In the genomic region with DNA sequence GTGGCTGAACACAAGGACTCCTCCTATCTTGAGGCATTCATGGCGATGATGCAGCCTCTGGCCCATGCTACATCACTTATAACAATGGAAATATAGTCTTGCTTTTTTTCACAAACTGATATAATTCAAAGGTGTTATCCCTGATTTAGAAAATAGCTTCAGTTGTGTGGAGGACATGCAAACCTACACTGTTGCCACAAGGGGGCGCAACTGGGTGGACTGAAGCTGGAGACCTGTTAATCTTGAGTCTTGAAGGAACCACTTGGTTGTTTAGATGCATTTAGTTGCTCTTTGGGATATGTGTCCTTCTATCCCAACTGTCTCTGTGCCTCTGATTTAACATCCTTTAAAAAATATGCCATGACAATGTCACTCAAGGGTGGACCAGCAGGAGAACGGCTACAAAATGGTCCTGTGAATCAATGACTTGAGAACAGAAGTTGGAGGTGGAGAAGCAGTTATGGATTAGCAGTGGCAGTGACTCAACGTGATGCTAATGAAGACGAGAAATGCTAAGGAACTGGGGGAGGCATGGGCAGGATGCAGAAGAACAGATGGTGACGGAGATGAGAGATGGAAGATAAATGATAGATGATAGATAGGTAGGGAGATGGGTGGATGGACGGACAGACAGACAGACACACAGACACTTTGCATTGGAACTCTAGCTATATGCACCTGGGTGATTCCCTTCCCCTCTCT, we compare ENCODE assay signal across 8 mouse cellular contexts. TPM values are rescaled to one million over a fixed set of nuclear protein-coding genes. Genes with fewer than 3 reads are reported as not detected.
DNase-seq lines count a peak whose midpoint lies in the region; ATAC-seq and TF ChIP-seq lines count a peak whose summit lies in the region.

No protein-coding gene starts in this region.

- no peak for TF ChIP-seq POLR2A in brain, embryonic 14.5 days (IDR thresholded peaks at IDR 0.05; ENCODE audit: borderline replicate concordance, extremely low read depth, insufficient read depth, insufficient read length, poor library complexity, severe bottlenecking)

- no peak overlapping the region for H3K9ac ChIP-seq in forebrain, postnatal 0 days
- no peak overlapping the region for H3K9ac ChIP-seq in forebrain, embryonic 14.5 days (ENCODE audit: low read length)
- H3K9ac ChIP-seq in midbrain, embryonic 14.5 days (replicated peaks; ENCODE audit: low read length), result no peak overlapping the region
- H3K9ac ChIP-seq in midbrain, embryonic 15.5 days, result no peak overlapping the region

- H3K36me3 ChIP-seq in forebrain, postnatal 0 days (ENCODE audit: insufficient read depth), result no peaks in the 10 kb centered on the region
- H3K36me3 ChIP-seq in forebrain, embryonic 14.5 days (ENCODE audit: control insufficient read depth, insufficient read depth, low read length), result no peaks in the 10 kb centered on the region
- H3K36me3 ChIP-seq in midbrain, embryonic 14.5 days (ENCODE audit: control insufficient read depth, insufficient read depth, low read length), result no peaks in the 10 kb centered on the region
- H3K36me3 ChIP-seq in midbrain, embryonic 15.5 days (replicated peaks), result no peaks in the 10 kb centered on the region

- no peaks in the 10 kb centered on the region for H3K4me1 ChIP-seq in forebrain, postnatal 0 days (ENCODE audit: insufficient read depth)
- H3K4me1 ChIP-seq in forebrain, embryonic 14.5 days (ENCODE audit: control insufficient read depth, insufficient read depth, low read length), result no peaks in the 10 kb centered on the region
- H3K4me1 ChIP-seq in midbrain, embryonic 14.5 days (ENCODE audit: control insufficient read depth, insufficient read depth, low read length), result no peaks in the 10 kb centered on the region
- no peaks in the 10 kb centered on the region for H3K4me1 ChIP-seq in midbrain, embryonic 15.5 days

- H3K27me3 ChIP-seq in forebrain, postnatal 0 days (ENCODE audit: insufficient read depth, low read length), result no peaks in the 10 kb centered on the region
- H3K27me3 ChIP-seq in forebrain, embryonic 14.5 days (replicated peaks; ENCODE audit: control insufficient read depth, insufficient read depth, low read length), result no peaks in the 10 kb centered on the region
- no peaks in the 10 kb centered on the region for H3K27me3 ChIP-seq in midbrain, embryonic 14.5 days (ENCODE audit: control insufficient read depth, insufficient read depth, low read length)
- H3K27me3 ChIP-seq in midbrain, embryonic 15.5 days (replicated peaks), result no peaks in the 10 kb centered on the region

- TF ChIP-seq CTCF in forebrain, postnatal 0 days (IDR thresholded peaks at IDR 0.05; ENCODE audit: low read depth), result peak; percentile 71
- peak; percentile 69; the same call in 1 of the 2 replicates for TF ChIP-seq CTCF in brain, embryonic 14.5 days (IDR thresholded peaks at IDR 0.05; ENCODE audit: borderline replicate concordance, extremely low read depth, insufficient read depth, insufficient read length)

- H3K27ac ChIP-seq in forebrain, postnatal 0 days (ENCODE audit: low read depth, low read length), result no peak overlapping the region
- no peak overlapping the region for H3K27ac ChIP-seq in forebrain, embryonic 14.5 days (ENCODE audit: low read depth, low read length)
- H3K27ac ChIP-seq in midbrain, embryonic 14.5 days (replicated peaks; ENCODE audit: low read depth, low read length), result no peak overlapping the region
- no peak overlapping the region for H3K27ac ChIP-seq in midbrain, embryonic 15.5 days

- H3K9me3 ChIP-seq in forebrain, postnatal 0 days (ENCODE audit: low read length), result no peaks in the 10 kb centered on the region
- H3K9me3 ChIP-seq in forebrain, embryonic 14.5 days (replicated peaks; ENCODE audit: control insufficient read depth, low read length), result no peaks in the 10 kb centered on the region
- H3K9me3 ChIP-seq in midbrain, embryonic 14.5 days (ENCODE audit: control insufficient read depth, low read length), result no peaks in the 10 kb centered on the region
- no peaks in the 10 kb centered on the region for H3K9me3 ChIP-seq in midbrain, embryonic 15.5 days

- DNase-seq in forebrain, postnatal 0 days, result no peak
- DNase-seq in forebrain, embryonic 14.5 days (ENCODE audit: low spot score), result no peak
- DNase-seq in midbrain, embryonic 14.5 days, result peak; percentile 20
- peak; percentile 37 for DNase-seq in brain, embryonic 14.5 days (ENCODE audit: low read depth)
- DNase-seq in lung, postnatal 14 days, result peak; percentile 61
- DNase-seq in neural tube, embryonic 10.5 days (ENCODE audit: extremely low spot score, low spot score), result no peak

- no peak for ATAC-seq in forebrain, postnatal 0 days
- ATAC-seq in forebrain, embryonic 14.5 days, result no peak
- ATAC-seq in midbrain, embryonic 14.5 days (ENCODE audit: low FRiP score, low TSS enrichment), result no peak
- no peak for ATAC-seq in midbrain, embryonic 15.5 days (replicated peaks)
- no peak for ATAC-seq in inflammation-experienced regulatory T-cells, adult 6 months

- 61% methylated on average over 7 of the region's 7 CpGs for WGBS in forebrain, postnatal 0 days
- WGBS in forebrain, embryonic 14.5 days, result 56% methylated on average over 7 of the region's 7 CpGs
- WGBS in midbrain, embryonic 14.5 days, result 63% methylated on average over 7 of the region's 7 CpGs
- 60% methylated on average over 7 of the region's 7 CpGs for WGBS in midbrain, embryonic 15.5 days

- H3K4me2 ChIP-seq in forebrain, postnatal 0 days (ENCODE audit: low read depth), result no peak overlapping the region
- H3K4me2 ChIP-seq in forebrain, embryonic 14.5 days (ENCODE audit: low read length), result no peak overlapping the region
- no peak overlapping the region for H3K4me2 ChIP-seq in midbrain, embryonic 14.5 days (ENCODE audit: low read length)
- H3K4me2 ChIP-seq in midbrain, embryonic 15.5 days, result no peak overlapping the region

- no peak overlapping the region for H3K4me3 ChIP-seq in forebrain, postnatal 0 days (ENCODE audit: low read depth, low read length)
- no peak overlapping the region for H3K4me3 ChIP-seq in forebrain, embryonic 14.5 days (ENCODE audit: low read depth, low read length)
- no peak overlapping the region for H3K4me3 ChIP-seq in midbrain, embryonic 14.5 days (replicated peaks; ENCODE audit: low read depth, low read length)
- no peak overlapping the region for H3K4me3 ChIP-seq in midbrain, embryonic 15.5 days

RNA-seq across cellular contexts. Expression of a gene that starts 10.8 kb away (rescaled TPM):
- 19.6 and 22.5 TPM in 2 replicates for total RNA-seq in forebrain, postnatal 0 days (2014; rRNA removed)
- 10.4 and 18.2 TPM in 2 replicates for polyA plus RNA-seq in forebrain, postnatal 0 days (2015; fragmentation: Nextera tagmentation; extraction: Ambion mirVana)
- polyA plus RNA-seq in forebrain, embryonic 14.5 days (2014; fragmentation: Nextera tagmentation; extraction: Ambion mirVana), result 5.0 and 6.2 TPM in 2 replicates
- polyA plus RNA-seq in midbrain, embryonic 14.5 days (2014; fragmentation: Nextera tagmentation; extraction: Ambion mirVana), result 12.4 and 13.1 TPM in 2 replicates
- polyA plus RNA-seq in midbrain, embryonic 15.5 days (2015; fragmentation: Nextera tagmentation; extraction: Ambion mirVana), result 19.7 and 20.2 TPM in 2 replicates
- 10.5 and 13.4 TPM in 2 replicates for polyA plus RNA-seq in brain, embryonic 14.5 days (2012; rRNA removed)
- under 1 TPM in 1 of 3 experiments, not detected in 2; 0.21 TPM for polyA plus RNA-seq in inflammation-experienced regulatory T-cells, adult 6 months (2017; shearing (Covaris generic))

RNA-seq across cellular contexts. Expression of a gene that starts 54.5 kb away (rescaled TPM):
- 3.8 and 6.0 TPM in 2 replicates for total RNA-seq in forebrain, postnatal 0 days (2014; rRNA removed)
- 0.42 and 0.43 TPM in 2 replicates for polyA plus RNA-seq in forebrain, postnatal 0 days (2015; fragmentation: Nextera tagmentation; extraction: Ambion mirVana)
- polyA plus RNA-seq in forebrain, embryonic 14.5 days (2014; fragmentation: Nextera tagmentation; extraction: Ambion mirVana), result 0.40 and 0.51 TPM in 2 replicates
- polyA plus RNA-seq in midbrain, embryonic 14.5 days (2014; fragmentation: Nextera tagmentation; extraction: Ambion mirVana), result 0.28 and 0.63 TPM in 2 replicates
- 0.79 and 1.0 TPM in 2 replicates for polyA plus RNA-seq in midbrain, embryonic 15.5 days (2015; fragmentation: Nextera tagmentation; extraction: Ambion mirVana)
- polyA plus RNA-seq in brain, embryonic 14.5 days (2012; rRNA removed), result 1.9 and 3.3 TPM in 2 replicates
- polyA plus RNA-seq in inflammation-experienced regulatory T-cells, adult 6 months (2017; shearing (Covaris generic)), result 1 to 10 TPM in 1 of 3 experiments, under 1 TPM in 2; 0.46 to 1.1 (median 0.68) TPM

Comparison
In these comparisons a context has a peak if more than half of its experiments do, and no peak if none do; other contexts are left out.
1. DNase-seq: peak in midbrain, embryonic 14.5 days (single experiment), brain, embryonic 14.5 days (single experiment) and lung, postnatal 14 days (single experiment); none in forebrain, postnatal 0 days (single experiment), forebrain, embryonic 14.5 days (single experiment) and neural tube, embryonic 10.5 days (single experiment).